Mouse (Mus musculus) MEL (cell line): ENCODE measurements at regions not wholly inside any gene's neighbourhood (a gene's known extent, or its start where the extent isn't known, plus 50 kb on each side); places are given as distances from the start of the nearest gene placed in this dataset.

Source experiments
- DNase-seq: peaks from one replicate; pipeline ENCODE4 v3.0.0; 2011; ENCODE audit warnings: low read depth, low spot score
- H3K27ac ChIP-seq: 2 replicates; pipeline ENCODE4 v1.5.1; 2012; ENCODE audit warnings: low read depth, mild to moderate bottlenecking, control low read depth, low read length, moderate library complexity; ENCODE audit not compliant: control insufficient read depth
- H3K27me3 ChIP-seq, 2 experiments: fragments of 150-350 bp in 1 of 2; sonication (generic) in 1 of 2; 2 replicates each; pipeline ENCODE4 v1.6.1; 2012; ENCODE audit warnings: low read length in 2 of 2, mild to moderate bottlenecking in 2 of 2, improper control_type of control experiment in 1 of 2, moderate library complexity in 1 of 2; ENCODE audit not compliant: insufficient read depth in 2 of 2, control insufficient read depth in 1 of 2
- H3K36me3 ChIP-seq, 2 experiments: 2 replicates each; pipeline ENCODE4 v1.6.1; 2012 to 2014; ENCODE audit warnings: low read length in 2 of 2, improper control_type of control experiment in 1 of 2, inconsistent platforms in 1 of 2, mild to moderate bottlenecking in 1 of 2; ENCODE audit not compliant: insufficient read depth in 2 of 2, control insufficient read depth in 1 of 2
- H3K4me1 ChIP-seq, 2 experiments: fragments of 150-350 bp in 1 of 2; sonication (generic) in 1 of 2; 2 replicates each; pipeline ENCODE4 v1.6.1; 2012; ENCODE audit warnings: low read length in 2 of 2, improper control_type of control experiment in 1 of 2, mild to moderate bottlenecking in 1 of 2; ENCODE audit not compliant: insufficient read depth in 2 of 2, control insufficient read depth in 1 of 2
- H3K4me3 ChIP-seq, 2 experiments: fragments of 150-350 bp in 1 of 2; sonication (generic) in 1 of 2; 2 replicates each; pipeline ENCODE4 v1.5.1; 2012; ENCODE audit warnings: low read depth in 2 of 2, low read length in 2 of 2, mild to moderate bottlenecking in 2 of 2, moderate library complexity in 2 of 2, control low read depth in 1 of 2, improper control_type of control experiment in 1 of 2; ENCODE audit not compliant: control insufficient read depth in 1 of 2, insufficient read depth in 1 of 2
- H3K79me2 ChIP-seq: 2 replicates; pipeline ENCODE4 v1.6.1; 2012; ENCODE audit warnings: mild to moderate bottlenecking, low read length, moderate library complexity; ENCODE audit not compliant: control insufficient read depth, poor library complexity, insufficient read depth
- H3K9ac ChIP-seq: 2 replicates; pipeline ENCODE4 v1.6.1; 2012; ENCODE audit warnings: low read depth, mild to moderate bottlenecking, control low read depth, low read length, moderate library complexity; ENCODE audit not compliant: control insufficient read depth, poor library complexity, severe bottlenecking
- H3K9me3 ChIP-seq: fragments of 150-350 bp; sonication (generic); replicated peaks from 2 replicates; pipeline ENCODE4 v1.6.1; 2012; ENCODE audit warnings: mild to moderate bottlenecking, low read length, improper control_type of control experiment, moderate library complexity; ENCODE audit not compliant: insufficient read depth
- BHLHE40 ChIP-seq: IDR thresholded peaks from 2 replicates; pipeline ENCODE4 v1.6.1; 2012; ENCODE audit warnings: low read depth, mild to moderate bottlenecking, inconsistent platforms, low read length, improper control_type of control experiment, borderline replicate concordance
- CHD1 ChIP-seq: IDR thresholded peaks from 2 replicates; pipeline ENCODE4 v1.6.1; 2012; ENCODE audit warnings: low read depth, mild to moderate bottlenecking, inconsistent platforms, low read length, improper control_type of control experiment
- CHD2 ChIP-seq: IDR thresholded peaks from 2 replicates; pipeline ENCODE4 v1.6.1; 2011; ENCODE audit warnings: low read length, improper control_type of control experiment
- CTCF ChIP-seq, 3 experiments: IDR thresholded peaks in 2 of 3; conservative IDR thresholded peaks in 1 of 3; 2 replicates each; pipeline ENCODE4 v1.5.1; 2011 to 2012; ENCODE audit warnings: low read length in 3 of 3, low read depth in 2 of 3, mild to moderate bottlenecking in 2 of 3, improper control_type of control experiment in 1 of 3, inconsistent platforms in 1 of 3, mixed read lengths in 1 of 3, moderate library complexity in 1 of 3; ENCODE audit not compliant: control insufficient read depth in 1 of 3, insufficient read depth in 1 of 3, poor library complexity in 1 of 3, severe bottlenecking in 1 of 3
- E2F4 ChIP-seq: IDR thresholded peaks from 2 replicates; pipeline ENCODE4 v1.6.1; 2011; ENCODE audit warnings: low read depth, low read length, improper control_type of control experiment, borderline replicate concordance
- GATA1 ChIP-seq: IDR thresholded peaks from 2 replicates; pipeline ENCODE4 v1.6.1; 2011; ENCODE audit warnings: low read depth, low read length, improper control_type of control experiment
- HCFC1 ChIP-seq: IDR thresholded peaks from 2 replicates; pipeline ENCODE4 v1.6.1; 2012; ENCODE audit warnings: low read depth, mild to moderate bottlenecking, inconsistent platforms, low read length, improper control_type of control experiment, moderate library complexity
- MAX ChIP-seq: IDR thresholded peaks from 2 replicates; pipeline ENCODE4 v1.6.1; 2011; ENCODE audit warnings: low read length, improper control_type of control experiment
- MAZ ChIP-seq: IDR thresholded peaks from 2 replicates; pipeline ENCODE4 v1.6.1; 2012; ENCODE audit warnings: low read depth, mild to moderate bottlenecking, inconsistent platforms, low read length, improper control_type of control experiment
- MEF2A ChIP-seq: IDR thresholded peaks from 2 replicates; pipeline ENCODE4 v1.6.1; 2014; ENCODE audit warnings: low read depth, mild to moderate bottlenecking, inconsistent platforms, low read length, improper control_type of control experiment; ENCODE audit not compliant: poor library complexity, insufficient replicate concordance, severe bottlenecking; ENCODE audit errors: extremely low read depth
- MYC ChIP-seq: IDR thresholded peaks from 2 replicates; pipeline ENCODE4 v1.6.1; 2011; ENCODE audit warnings: low read depth, mild to moderate bottlenecking, low read length, improper control_type of control experiment, moderate library complexity
- POLR2A ChIP-seq, 2 experiments: IDR thresholded peaks; 2 replicates each; pipeline ENCODE4 v1.6.1; 2011 to 2012; ENCODE audit warnings: low read length in 2 of 2, mild to moderate bottlenecking in 2 of 2, control low read depth in 1 of 2, improper control_type of control experiment in 1 of 2, low read depth in 1 of 2, moderate library complexity in 1 of 2; ENCODE audit not compliant: control insufficient read depth in 1 of 2, insufficient read depth in 1 of 2, poor library complexity in 1 of 2
- POLR2AphosphoS2 ChIP-seq: IDR thresholded peaks from 2 replicates; pipeline ENCODE4 v1.6.1; 2011; ENCODE audit warnings: low read length, improper control_type of control experiment
- POLR2AphosphoS5 ChIP-seq: IDR thresholded peaks from 2 replicates; pipeline ENCODE4 v1.6.1; 2012; ENCODE audit warnings: low read depth, borderline replicate concordance, mild to moderate bottlenecking, inconsistent platforms, low read length, moderate library complexity, mixed read lengths
- SIN3A ChIP-seq: IDR thresholded peaks from 2 replicates; pipeline ENCODE4 v1.6.1; 2012; ENCODE audit warnings: low read length, improper control_type of control experiment, inconsistent platforms
- SMC3 ChIP-seq: IDR thresholded peaks from 2 replicates; pipeline ENCODE4 v1.6.1; 2011; ENCODE audit warnings: low read depth, low read length, improper control_type of control experiment
- TAL1 ChIP-seq: IDR thresholded peaks from 2 replicates; pipeline ENCODE4 v1.6.1; 2012; ENCODE audit warnings: mild to moderate bottlenecking, inconsistent platforms, low read length, moderate library complexity, mixed read lengths
- TBP ChIP-seq: IDR thresholded peaks from 2 replicates; pipeline ENCODE4 v1.8.0; 2011; ENCODE audit warnings: low read depth, low read length, improper control_type of control experiment
- TCF12 ChIP-seq: IDR thresholded peaks from 2 replicates; pipeline ENCODE4 v1.6.1; 2014; ENCODE audit warnings: low read depth, mild to moderate bottlenecking, inconsistent platforms, low read length, improper control_type of control experiment, moderate library complexity
- USF1 ChIP-seq: IDR thresholded peaks from 2 replicates; pipeline ENCODE4 v1.6.1; 2014; ENCODE audit warnings: low read depth, mild to moderate bottlenecking, inconsistent platforms, low read length, improper control_type of control experiment, moderate library complexity
- USF2 ChIP-seq, 2 experiments: IDR thresholded peaks; 2 replicates each; pipeline ENCODE4 v1.6.1; 2011 to 2012; ENCODE audit warnings: improper control_type of control experiment in 2 of 2, low read length in 2 of 2, borderline replicate concordance in 1 of 2, inconsistent platforms in 1 of 2, low read depth in 1 of 2, mild to moderate bottlenecking in 1 of 2; ENCODE audit not compliant: insufficient read depth in 1 of 2
- ZMIZ1 ChIP-seq: IDR thresholded peaks from 2 replicates; pipeline ENCODE4 v1.6.1; 2012; ENCODE audit warnings: low read depth, mild to moderate bottlenecking, inconsistent platforms, low read length, improper control_type of control experiment, moderate library complexity
- ZNF384 ChIP-seq: IDR thresholded peaks from 2 replicates; pipeline ENCODE4 v1.6.1; 2012; ENCODE audit warnings: low read depth, mild to moderate bottlenecking, inconsistent platforms, low read length, improper control_type of control experiment

- TF ChIP-seq HCFC1 (no peak), TCF12 (no peak), CHD1 (no peak), TBP (no peak), SIN3A (no peak), MAX (no peak), MEF2A (no peak), CTCF (IDR thresholded peaks at IDR 0.05 in 2 of 3, conservative IDR thresholded peaks at IDR 0.05 in 1 of 3; ENCODE audit: control insufficient read depth in 1 of 3, insufficient read depth in 1 of 3, low read depth in 2 of 3, low read length in 3 of 3, poor library complexity in 1 of 3, severe bottlenecking in 1 of 3) (no peak), SMC3 (no peak), MYC (no peak), TAL1 (no peak), USF1 (no peak), USF2 (IDR thresholded peaks at IDR 0.05; ENCODE audit: borderline replicate concordance in 1 of 2, insufficient read depth in 1 of 2, low read depth in 1 of 2, low read length in 2 of 2) (no peak)
- Histone ChIP-seq H3K9ac (no peak overlapping the region), H3K9me3 (no peaks in the 10 kb centered on the region)
Observed at GRCm38 (mm10) chr13:16382936-16383511, 371.4 kb downstream of the Inhba start.

GRCm38 (mm10) chr13:16416356-16417019 is 404.8 kb downstream of the Inhba start:
- no peaks in the 10 kb centered on the region for H3K9me3 ChIP-seq
- TF ChIP-seq CHD2 = no peak
- TF ChIP-seq GATA1 = no peak
- no peak for TF ChIP-seq E2F4
- TF ChIP-seq ZMIZ1 = no peak
- TF ChIP-seq MAZ = no peak
- no peak for TF ChIP-seq USF2 (IDR thresholded peaks at IDR 0.05; ENCODE audit: borderline replicate concordance in 1 of 2, insufficient read depth in 1 of 2, low read depth in 1 of 2, low read length in 2 of 2)
- no peak for TF ChIP-seq POLR2AphosphoS5
- TF ChIP-seq USF1 = no peak
- TF ChIP-seq POLR2AphosphoS2 = no peak
- no peak for TF ChIP-seq POLR2A (IDR thresholded peaks at IDR 0.05; ENCODE audit: control insufficient read depth in 1 of 2, insufficient read depth in 1 of 2, low read depth in 1 of 2, low read length in 2 of 2, poor library complexity in 1 of 2)
- TF ChIP-seq BHLHE40 = no peak
- no peak for TF ChIP-seq TCF12
- no peak for TF ChIP-seq MAX
- TF ChIP-seq SMC3 = no peak
- no peak for TF ChIP-seq ZNF384

More at GRCm38 (mm10) chr13:16382936-16383511, 371.4 kb downstream of the Inhba start:
- H3K36me3 ChIP-seq = no peaks in the 10 kb centered on the region
- no peak overlapping the region for H3K27ac ChIP-seq
- H3K79me2 ChIP-seq = no peaks in the 10 kb centered on the region
- no peaks in the 10 kb centered on the region for H3K4me1 ChIP-seq
- no peaks in the 10 kb centered on the region for H3K27me3 ChIP-seq
- no peak overlapping the region for H3K4me3 ChIP-seq
- DNase-seq = no peak

More at GRCm38 (mm10) chr13:16416356-16417019, 404.8 kb downstream of the Inhba start:
- Histone ChIP-seq H3K79me2 (no peaks in the 10 kb centered on the region), H3K27me3 (no peaks in the 10 kb centered on the region), H3K36me3 (no peaks in the 10 kb centered on the region), H3K4me1 (no peaks in the 10 kb centered on the region), H3K27ac (no peak overlapping the region), H3K9ac (no peak overlapping the region), H3K4me3 (no peak overlapping the region)
- DNase-seq = no peak
